Mouse (Mus musculus) 3134 (cell line): Measurements from ENCODE around the gene Zmym4.

Experiments used
- DNase-seq: peaks from one replicate; pipeline ENCODE4 v3.0.0-alpha.2; 2011; ENCODE audit warnings: low spot score; ENCODE audit not compliant: insufficient read length; ENCODE audit errors: extremely low read depth

Zmym4 gene

DNA sequence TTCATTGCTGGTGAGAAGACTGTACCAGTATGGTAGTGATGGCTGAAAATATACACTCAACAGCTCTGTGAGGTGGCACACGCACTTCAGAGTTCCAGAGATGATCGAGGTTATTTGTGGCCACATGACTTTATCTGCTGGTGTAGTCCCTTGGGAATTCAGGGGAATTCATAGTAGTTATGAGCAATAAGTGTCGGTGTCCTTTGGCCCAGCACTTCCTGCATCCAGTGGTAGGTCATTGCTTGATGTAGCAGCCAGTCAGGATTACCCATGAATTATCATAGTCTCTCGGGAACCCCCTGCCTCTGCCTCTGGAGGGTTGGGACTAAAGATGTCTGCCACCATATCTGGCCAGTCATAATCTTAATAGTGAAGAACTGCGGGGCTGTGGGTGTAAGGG lies 144.0 kb downstream of the Zmym4 start:
- no peak for DNase-seq

DNA sequence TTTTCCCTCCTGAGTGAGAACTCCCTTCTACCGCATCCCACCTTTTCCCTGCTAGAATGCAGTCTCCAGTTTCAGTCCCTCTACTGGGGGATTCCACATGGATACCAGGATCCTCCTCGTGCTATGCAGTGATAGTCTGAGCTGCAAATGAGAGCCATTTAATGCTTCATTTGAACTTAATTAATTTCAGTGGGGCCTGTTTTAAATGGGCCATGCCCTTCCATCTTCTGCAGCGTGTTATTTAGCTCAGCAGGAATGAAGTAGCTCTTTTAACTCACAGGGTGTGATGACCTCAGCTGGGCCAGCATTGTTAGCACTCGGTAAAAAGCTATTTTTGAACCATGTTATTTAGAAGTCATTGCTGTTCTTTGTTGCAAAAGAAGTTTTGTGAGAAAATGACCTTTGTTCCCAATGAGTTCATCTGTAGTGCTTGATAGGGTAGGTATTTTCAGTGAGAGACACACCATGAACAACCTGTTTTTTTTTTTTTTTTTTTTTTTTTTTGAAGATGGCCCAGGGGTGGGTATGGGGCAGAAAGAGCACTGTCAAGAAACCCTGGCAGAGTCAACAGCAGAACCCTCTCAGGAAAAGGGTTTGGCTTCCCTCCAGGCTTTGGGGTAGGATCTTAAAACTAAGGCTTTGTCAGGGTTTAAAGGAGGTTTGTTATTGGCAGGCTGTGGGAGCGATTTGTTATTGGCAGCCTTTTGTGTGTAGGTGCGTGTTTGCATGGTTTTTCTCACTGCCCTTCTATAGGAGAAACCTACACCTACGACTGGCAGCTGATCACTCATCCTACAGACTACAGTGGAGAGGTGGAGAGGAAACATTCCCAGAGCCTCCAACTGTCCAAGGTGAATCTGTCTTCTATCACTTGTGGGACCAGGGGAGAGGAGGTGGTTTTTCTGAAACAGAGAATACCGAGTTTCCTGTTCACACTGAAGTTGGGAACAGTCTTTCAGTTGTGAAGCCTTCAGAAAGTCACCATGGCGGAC lies 144.7 kb downstream of the Zmym4 start:
- no peak for DNase-seq

DNA sequence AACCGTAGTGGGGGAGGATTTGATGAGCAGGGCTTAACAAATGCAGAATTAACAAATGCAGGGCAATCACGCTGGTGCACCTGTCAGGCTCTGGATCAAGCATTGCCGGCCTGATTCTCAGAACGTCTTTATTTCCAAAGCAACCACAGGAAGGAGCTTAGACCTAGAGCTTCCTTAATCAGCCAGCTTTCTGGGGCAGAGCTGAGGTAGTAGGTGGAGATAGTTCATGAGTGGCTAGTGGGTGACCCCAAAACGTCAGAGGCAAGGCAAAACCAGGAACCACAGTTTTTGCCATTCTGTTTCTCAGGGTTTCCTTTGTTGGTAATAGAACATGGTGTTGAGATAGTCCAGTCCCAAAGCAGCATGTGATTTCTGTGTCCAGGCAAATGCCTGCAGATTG lies 153.1 kb downstream of the Zmym4 start:
- DNase-seq, result no peak

DNA sequence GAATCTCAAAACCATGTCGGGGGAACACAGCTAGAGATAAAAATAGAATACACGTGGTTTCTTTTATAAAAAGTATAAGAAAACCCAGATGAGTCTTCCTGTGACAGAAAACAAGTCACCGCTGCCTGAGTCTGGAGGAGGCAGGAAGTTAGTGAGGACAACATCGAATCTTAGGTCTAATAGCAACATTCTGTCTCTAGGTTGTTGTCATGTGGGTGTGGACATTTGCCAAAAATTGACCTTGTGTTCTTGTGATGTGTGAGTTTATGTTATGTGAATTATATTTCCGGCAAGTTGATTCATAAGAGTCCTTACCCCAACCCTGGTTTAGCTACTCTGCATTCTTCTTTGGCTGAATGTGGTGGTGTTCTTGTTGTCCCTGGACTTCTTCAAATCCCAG lies 154.7 kb downstream of the Zmym4 start:
- no peak for DNase-seq
